Mouse (Mus musculus): ENCODE results near the gene Klhl34. TPM values are rescaled to one million over a fixed set of nuclear protein-coding genes. Genes with fewer than 3 reads are reported as not detected.

Gene Klhl34
- polyA plus RNA-seq (2015; fragmentation: Nextera tagmentation; extraction: Ambion mirVana): not detected in 2 replicates

GRCm38 (mm10) chrX:157818207-157818920 is at the start of gene Klhl34:
Gene Klhl34 (plus strand): TSS chrX:157818435.

Other genes with a start within 250 kb of the Klhl34 start
- gene Yy2, start 249.4 kb upstream of the Klhl34 start, polyA plus RNA-seq (2015; fragmentation: Nextera tagmentation; extraction: Ambion mirVana): 1.3 and 1.8 TPM in 2 replicates
- gene Mbtps2, start 219.7 kb upstream of the Klhl34 start, polyA plus RNA-seq (2015; fragmentation: Nextera tagmentation; extraction: Ambion mirVana): 8.9 and 10.4 TPM in 2 replicates
- 3.8 and 5.7 TPM in 2 replicates for gene Smpx, start 119.5 kb upstream of the Klhl34 start, polyA plus RNA-seq (2015; fragmentation: Nextera tagmentation; extraction: Ambion mirVana)
- gene Cnksr2, start 224.9 kb downstream of the Klhl34 start, polyA plus RNA-seq (2015; fragmentation: Nextera tagmentation; extraction: Ambion mirVana): 0.18 and 0.22 TPM in 2 replicates